Mouse (Mus musculus) heart, embryonic 13.5 days (tissue): Measurements from ENCODE around the gene Tmem163. TPM values are rescaled to one million over a fixed set of nuclear protein-coding genes. Genes with fewer than 3 reads are reported as not detected.

Experiments used
- ATAC-seq: fragments of 200-750 bp; cut with Nextera tagmentation; 2 replicates; pipeline ENCODE4 v1.8.0; 2017; ENCODE audit warnings: moderate TSS enrichment; ENCODE audit not compliant: insufficient number of reproducible peaks, low FRiP score, low TSS enrichment; ENCODE audit errors: extremely low read depth
- H3K27ac ChIP-seq: fragments of 300-500 bp; sonication (generic); replicated peaks from 2 replicates; pipeline ENCODE4 v1.5.1; 2015; ENCODE audit warnings: moderate library complexity, mild to moderate bottlenecking, inconsistent platforms
- H3K27me3 ChIP-seq: fragments of 300-500 bp; sonication (generic); replicated peaks from 2 replicates; pipeline ENCODE4 v1.6.1; 2015; ENCODE audit warnings: mild to moderate bottlenecking, inconsistent platforms
- H3K36me3 ChIP-seq: fragments of 300-500 bp; sonication (generic); 2 replicates; pipeline ENCODE4 v1.6.1; 2015; ENCODE audit warnings: mild to moderate bottlenecking, inconsistent platforms
- H3K4me1 ChIP-seq: fragments of 300-500 bp; sonication (generic); 2 replicates; pipeline ENCODE4 v1.6.1; 2015; ENCODE audit warnings: inconsistent platforms
- H3K4me2 ChIP-seq: fragments of 300-500 bp; sonication (generic); 2 replicates; pipeline ENCODE4 v1.6.1; 2015; ENCODE audit warnings: inconsistent platforms, mild to moderate bottlenecking, moderate library complexity
- H3K4me3 ChIP-seq: fragments of 300-500 bp; sonication (generic); 2 replicates; pipeline ENCODE4 v1.5.1; 2015; ENCODE audit warnings: moderate library complexity, mild to moderate bottlenecking, inconsistent platforms
- H3K9ac ChIP-seq: fragments of 300-500 bp; sonication (generic); 2 replicates; pipeline ENCODE4 v1.6.1; 2015; ENCODE audit warnings: inconsistent platforms, mild to moderate bottlenecking, moderate library complexity
- H3K9me3 ChIP-seq: fragments of 300-500 bp; sonication (generic); 2 replicates; pipeline ENCODE4 v1.6.1; 2016; ENCODE audit warnings: inconsistent platforms
- WGBS: fragments of 180-500 bp; shearing (Covaris S2); methylation state at CpG from one replicate; pipeline ENCODE4 v1.1.7; 2015; ENCODE audit warnings: mixed read lengths; 5-methylcytosine and 5-hydroxymethylcytosine counted together
- polyA plus RNA-seq: library from polyadenylated mRNA; unstranded; fragments of >200 nt; fragmentation: Nextera tagmentation; extraction: Ambion mirVana; gene quantifications from 2 replicates; pipeline ENCODE4 v1.2.1, GENCODE M21; 2015

The Tmem163 gene
- polyA plus RNA-seq, 1 experiment from 2014 or later: 22.4 TPM

GRCm38 (mm10) chr1:127676116-127676515, 3.2 kb downstream of the Tmem163 start:
- peak overlapping the region; percentile 99 for H3K4me2 ChIP-seq
- ATAC-seq: no peak
- 0 out of 2 replicates have a peak, but pooled peaks cover 3% of the 10 kb centered on the region for H3K9me3 ChIP-seq
- WGBS: 35% methylated on average over 12 of the region's 12 CpGs
- H3K27ac ChIP-seq: no peak overlapping the region
- peaks cover 73% of the 10 kb centered on the region for H3K27me3 ChIP-seq
- peaks cover 19% of the 10 kb centered on the region for H3K4me1 ChIP-seq
- H3K4me3 ChIP-seq: peak overlapping the region; percentile 72
- no peaks in the 10 kb centered on the region for H3K36me3 ChIP-seq
- H3K9ac ChIP-seq: peak overlapping the region; percentile 81

- Histone ChIP-seq H3K4me2 (peak overlapping the region; percentile 99; the same call in 1 of the 2 replicates), H3K36me3 (no peaks in the 10 kb centered on the region), H3K27ac (no peak overlapping the region), H3K4me1 (peaks cover 19% of the 10 kb centered on the region), H3K9ac (no peak overlapping the region), H3K4me3 (no peak overlapping the region), H3K27me3 (peaks cover 64% of the 10 kb centered on the region), H3K9me3 (0 out of 2 replicates have a peak, but pooled peaks cover 3% of the 10 kb centered on the region)
- no peak for ATAC-seq
- 55% methylated on average over 1 of the region's 1 CpGs for WGBS
These were observed 4.1 kb downstream of the Tmem163 start for GRCm38 (mm10) chr1:127675253-127675652.

- peak overlapping the region; percentile 3; the same call in 1 of the 2 replicates for H3K4me2 ChIP-seq
- no peak overlapping the region for H3K9ac ChIP-seq
- no peak overlapping the region for H3K4me3 ChIP-seq
- H3K27ac ChIP-seq: no peak overlapping the region
- peaks cover 6% of the 10 kb centered on the region; the same call in 1 of the 2 replicates for H3K9me3 ChIP-seq
- H3K27me3 ChIP-seq: peaks cover 46% of the 10 kb centered on the region
- H3K4me1 ChIP-seq: peaks cover 19% of the 10 kb centered on the region
- H3K36me3 ChIP-seq: no peaks in the 10 kb centered on the region
- ATAC-seq: no peak
- WGBS: 68% methylated on average over 10 of the region's 10 CpGs
These were observed 5.9 kb downstream of the Tmem163 start for GRCm38 (mm10) chr1:127673221-127674050.

GRCm38 (mm10) chr1:127668161-127668560, 11.2 kb downstream of the Tmem163 start:
- Histone ChIP-seq H3K36me3 (no peaks in the 10 kb centered on the region), H3K27me3 (no peaks in the 10 kb centered on the region), H3K4me1 (peaks cover 6% of the 10 kb centered on the region; the same call in 1 of the 2 replicates), H3K4me3 (no peak overlapping the region), H3K27ac (no peak overlapping the region), H3K9me3 (peaks cover 6% of the 10 kb centered on the region; the same call in 1 of the 2 replicates), H3K9ac (no peak overlapping the region), H3K4me2 (no peak overlapping the region)
- ATAC-seq: no peak
- WGBS: 88% methylated on average over 3 of the region's 3 CpGs

GRCm38 (mm10) chr1:127667110-127667860, 12.1 kb downstream of the Tmem163 start:
- no peaks in the 10 kb centered on the region for H3K36me3 ChIP-seq
- H3K27me3 ChIP-seq: no peaks in the 10 kb centered on the region
- no peak overlapping the region for H3K27ac ChIP-seq
- WGBS: 76% methylated on average over 8 of the region's 8 CpGs
- no peak overlapping the region for H3K4me2 ChIP-seq
- peaks cover 6% of the 10 kb centered on the region; the same call in 1 of the 2 replicates for H3K4me1 ChIP-seq
- H3K9ac ChIP-seq: no peak overlapping the region
- H3K4me3 ChIP-seq: no peak overlapping the region
- ATAC-seq: no peak
- peaks cover 6% of the 10 kb centered on the region; the same call in 1 of the 2 replicates for H3K9me3 ChIP-seq

GRCm38 (mm10) chr1:127666221-127666620, 13.1 kb downstream of the Tmem163 start:
- no peak overlapping the region for H3K4me2 ChIP-seq
- peaks cover 6% of the 10 kb centered on the region; the same call in 1 of the 2 replicates for H3K9me3 ChIP-seq
- ATAC-seq: no peak
- H3K4me3 ChIP-seq: no peak overlapping the region
- no peak overlapping the region for H3K27ac ChIP-seq
- no peak overlapping the region for H3K9ac ChIP-seq
- H3K36me3 ChIP-seq: no peaks in the 10 kb centered on the region
- 34% methylated on average over 6 of the region's 6 CpGs for WGBS
- peaks cover 14% of the 10 kb centered on the region for H3K4me1 ChIP-seq
- no peaks in the 10 kb centered on the region for H3K27me3 ChIP-seq

- Histone ChIP-seq H3K36me3 (no peaks in the 10 kb centered on the region), H3K4me2 (no peak overlapping the region), H3K27me3 (no peaks in the 10 kb centered on the region), H3K9ac (no peak overlapping the region), H3K9me3 (no peaks in the 10 kb centered on the region), H3K4me1 (peaks cover 26% of the 10 kb centered on the region), H3K27ac (no peak overlapping the region), H3K4me3 (no peak overlapping the region)
- 56% methylated on average over 13 of the region's 13 CpGs for WGBS
- ATAC-seq: no peak
These were observed 16.8 kb downstream of the Tmem163 start for GRCm38 (mm10) chr1:127662385-127663068.

GRCm38 (mm10) chr1:127661118-127662012, 18.0 kb downstream of the Tmem163 start:
- 21% methylated on average over 13 of the region's 13 CpGs for WGBS
- no peak overlapping the region for H3K27ac ChIP-seq
- no peaks in the 10 kb centered on the region for H3K27me3 ChIP-seq
- peaks cover 24% of the 10 kb centered on the region for H3K4me1 ChIP-seq
- no peaks in the 10 kb centered on the region for H3K9me3 ChIP-seq
- peak overlapping the region; percentile 34; the same call in 1 of the 2 replicates for H3K9ac ChIP-seq
- no peaks in the 10 kb centered on the region for H3K36me3 ChIP-seq
- H3K4me3 ChIP-seq: peak overlapping the region; percentile 8; the same call in 1 of the 2 replicates
- ATAC-seq: no peak
- H3K4me2 ChIP-seq: peak overlapping the region; percentile 51

- H3K4me1 ChIP-seq: no peaks in the 10 kb centered on the region
- 73% methylated on average over 2 of the region's 2 CpGs for WGBS
- no peaks in the 10 kb centered on the region for H3K27me3 ChIP-seq
- no peak overlapping the region for H3K4me3 ChIP-seq
- H3K27ac ChIP-seq: no peak overlapping the region
- no peaks in the 10 kb centered on the region for H3K36me3 ChIP-seq
- H3K9ac ChIP-seq: no peak overlapping the region
- H3K4me2 ChIP-seq: no peak overlapping the region
- no peaks in the 10 kb centered on the region for H3K9me3 ChIP-seq
- ATAC-seq: no peak
These were observed 27.8 kb downstream of the Tmem163 start for GRCm38 (mm10) chr1:127651564-127651963.

GRCm38 (mm10) chr1:127642976-127643769, 36.2 kb downstream of the Tmem163 start:
- no peak overlapping the region for H3K27ac ChIP-seq
- no peaks in the 10 kb centered on the region for H3K36me3 ChIP-seq
- H3K4me2 ChIP-seq: no peak overlapping the region
- H3K4me1 ChIP-seq: no peaks in the 10 kb centered on the region
- no peaks in the 10 kb centered on the region for H3K9me3 ChIP-seq
- no peak overlapping the region for H3K9ac ChIP-seq
- no peak for ATAC-seq
- H3K4me3 ChIP-seq: no peak overlapping the region
- 69% methylated on average over 12 of the region's 12 CpGs for WGBS
- no peaks in the 10 kb centered on the region for H3K27me3 ChIP-seq
